Mouse (Mus musculus) lung, postnatal 10 days (tissue): Measurements from ENCODE around the gene Tollip.
"Not testable (repeated sequence)": the region's sequence is repeated elsewhere in the genome, so short reads cannot be mapped to it uniquely, and the experiment has no call there.

ENCODE experiments used
- DNase-seq: peaks from one replicate; pipeline ENCODE4 v3.0.0; 2021

Tollip gene

GRCm38 (mm10) chr7:141928642-141929041 is 10.3 kb upstream of the Tollip start:
- no peak for DNase-seq

DNA sequence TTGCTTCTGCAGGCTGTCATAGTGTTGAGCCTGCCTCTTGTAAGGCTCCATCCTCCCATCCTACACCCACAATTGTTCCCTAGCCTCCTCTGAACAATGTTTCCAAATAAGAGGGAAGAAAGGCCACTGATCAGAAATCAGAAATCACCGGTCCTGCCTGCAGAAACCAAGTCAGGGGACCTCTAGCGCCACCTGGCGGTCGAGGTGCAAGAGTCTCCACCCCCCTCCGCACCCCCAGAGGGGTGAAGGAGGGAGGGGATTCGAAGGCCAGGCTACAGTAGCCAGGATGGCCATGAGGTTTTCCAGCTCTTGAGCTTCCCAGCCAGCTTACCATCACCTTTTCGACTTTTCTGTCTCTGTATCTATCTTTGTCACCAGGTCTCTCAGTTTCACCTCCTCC is 6.6 kb upstream of the Tollip start:
- DNase-seq, result peak; percentile 78

GRCm38 (mm10) chr7:141924121-141924520 is 5.8 kb upstream of the Tollip start:
- DNase-seq, result not testable (repeated sequence)

- no peak for DNase-seq
These were observed 7.0 kb downstream of the Tollip start for GRCm38 (mm10) chr7:141911305-141911704.

DNA sequence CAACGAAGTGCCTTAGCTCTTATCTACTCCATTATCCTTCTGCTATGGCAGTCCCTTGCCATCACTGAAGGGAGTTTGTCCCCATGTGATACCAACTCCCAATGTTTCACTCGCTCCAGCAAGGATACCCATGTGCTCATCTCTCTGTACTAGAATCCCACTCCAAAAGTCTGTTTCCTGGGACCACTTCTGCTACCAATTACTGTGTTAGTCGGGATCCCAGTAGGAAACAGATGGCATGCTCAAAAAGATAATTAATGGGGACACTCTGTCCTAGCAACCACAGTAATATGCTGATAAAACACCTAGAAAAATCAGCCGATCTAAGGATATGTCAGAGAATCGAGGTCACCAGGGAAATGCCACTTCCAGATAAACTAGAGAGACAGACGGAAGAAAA is 9.7 kb downstream of the Tollip start:
- DNase-seq, result no peak

DNA sequence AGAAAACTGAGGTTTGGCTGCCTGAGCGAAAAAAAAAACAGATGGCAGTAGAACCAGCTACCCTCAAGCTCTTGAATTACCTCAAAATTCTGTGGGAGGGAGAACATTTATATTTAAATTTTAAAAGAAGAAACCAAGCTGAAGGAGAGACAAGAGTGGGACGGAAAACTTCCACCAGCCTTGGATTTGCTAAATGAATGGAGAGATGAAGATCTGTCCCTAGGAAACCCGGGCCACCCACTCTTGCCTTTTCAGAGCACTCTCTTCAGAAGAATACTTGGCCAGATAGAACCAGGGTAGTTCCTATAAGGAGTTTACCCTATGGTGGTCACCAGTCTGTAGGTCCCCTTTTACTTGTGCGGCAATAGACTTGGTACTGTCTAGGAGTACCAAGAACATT is 15.5 kb downstream of the Tollip start:
- peak; percentile 6 for DNase-seq

- DNase-seq, result peak; percentile 100
These were observed 16.0 kb downstream of the Tollip start for GRCm38 (mm10) chr7:141902269-141902729.

DNA sequence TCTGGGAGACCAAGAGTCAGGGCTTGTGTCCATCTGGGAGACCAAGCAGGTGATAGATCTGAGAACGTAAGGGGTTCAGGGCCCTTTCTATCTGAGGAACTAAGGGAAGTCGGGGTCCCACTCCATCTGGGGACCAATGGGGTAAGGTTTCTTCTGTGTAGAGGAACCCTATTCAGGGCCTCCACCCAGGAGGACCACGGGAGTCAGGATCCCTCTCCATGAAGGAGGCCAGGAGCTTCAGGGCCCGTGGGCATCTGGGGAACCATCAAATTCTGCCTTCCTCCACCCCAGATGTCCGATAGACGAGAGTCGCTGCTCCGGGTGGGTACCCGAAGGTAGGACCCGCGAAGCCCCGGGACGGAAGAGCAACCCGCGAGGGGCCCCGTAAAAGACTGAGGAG is 16.5 kb downstream of the Tollip start:
- no peak for DNase-seq

GRCm38 (mm10) chr7:141892151-141892550 is 26.2 kb downstream of the Tollip start:
- no peak for DNase-seq

GRCm38 (mm10) chr7:141878813-141879212 is 39.5 kb downstream of the Tollip start:
- no peak for DNase-seq

- DNase-seq, result no peak
These were observed 43.4 kb downstream of the Tollip start for GRCm38 (mm10) chr7:141874891-141875290.

GRCm38 (mm10) chr7:141870553-141870952 is 47.8 kb downstream of the Tollip start:
- no peak for DNase-seq

DNA sequence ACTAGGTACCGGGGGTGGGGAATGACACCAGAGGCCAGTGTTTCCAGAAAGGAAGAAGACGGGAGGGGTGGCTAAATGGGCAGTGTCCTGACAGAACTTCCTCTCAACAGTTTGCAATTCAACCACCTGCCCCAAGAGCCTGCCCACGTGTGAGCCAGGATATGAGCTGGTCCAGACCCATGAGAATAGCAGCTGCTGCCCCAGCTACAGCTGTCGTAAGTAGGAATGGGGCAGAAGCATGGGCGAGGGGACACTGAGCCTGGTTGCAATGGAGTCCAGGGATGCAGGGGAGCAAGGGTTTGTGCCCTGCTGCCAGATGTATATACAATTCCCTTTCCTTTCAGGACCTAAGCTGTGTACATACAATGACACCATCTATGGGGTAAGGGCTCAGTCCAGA is 48.7 kb downstream of the Tollip start:
- no peak for DNase-seq

DNA sequence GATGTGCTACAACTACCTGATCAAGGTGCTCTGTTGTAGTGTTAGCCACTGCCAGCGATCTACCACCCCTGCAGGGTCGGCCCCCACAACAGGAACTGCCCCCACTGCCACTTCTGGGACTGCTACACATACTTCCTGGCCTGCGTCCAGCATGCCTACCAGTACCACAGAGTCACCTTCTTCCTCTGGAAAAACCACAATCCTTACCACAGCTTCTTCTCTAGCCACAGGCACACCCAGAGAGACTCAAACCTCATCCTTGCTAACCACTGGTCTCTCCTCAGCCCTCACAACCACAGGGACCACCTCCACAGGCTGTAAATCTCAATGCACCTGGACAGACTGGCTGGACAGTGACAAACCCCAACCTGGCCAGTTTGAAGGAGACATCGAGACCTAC is 57.3 kb downstream of the Tollip start:
- DNase-seq, result no peak

- no peak for DNase-seq
These were observed 78.0 kb downstream of the Tollip start for GRCm38 (mm10) chr7:141840354-141840753.

- peak; percentile 57 for DNase-seq
These were observed 79.5 kb downstream of the Tollip start, which contains the start of gene Muc5b for GRCm38 (mm10) chr7:141838779-141839178. Gene Muc5b (plus strand): TSS chr7:141839070.

DNA sequence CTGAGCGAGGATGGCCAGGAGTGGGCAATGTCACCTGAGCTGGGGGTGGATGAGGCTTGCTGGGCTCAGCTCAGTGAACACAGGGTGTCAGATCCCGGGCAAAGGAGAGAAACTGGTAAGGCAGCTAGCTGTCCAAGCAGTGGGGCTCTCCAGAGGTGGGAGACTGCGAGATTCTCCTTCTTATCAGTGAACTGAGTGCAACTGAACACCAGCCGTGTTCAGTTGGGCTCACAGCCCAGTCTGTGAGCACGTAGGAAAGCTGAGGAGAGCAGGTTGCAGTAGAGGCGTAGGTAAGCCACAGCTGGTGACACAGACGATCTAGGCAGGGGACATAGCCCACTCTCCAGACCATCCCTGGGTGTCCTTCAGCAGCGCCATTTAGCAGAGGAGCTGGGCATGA is 81.9 kb downstream of the Tollip start:
- DNase-seq, result no peak

DNA sequence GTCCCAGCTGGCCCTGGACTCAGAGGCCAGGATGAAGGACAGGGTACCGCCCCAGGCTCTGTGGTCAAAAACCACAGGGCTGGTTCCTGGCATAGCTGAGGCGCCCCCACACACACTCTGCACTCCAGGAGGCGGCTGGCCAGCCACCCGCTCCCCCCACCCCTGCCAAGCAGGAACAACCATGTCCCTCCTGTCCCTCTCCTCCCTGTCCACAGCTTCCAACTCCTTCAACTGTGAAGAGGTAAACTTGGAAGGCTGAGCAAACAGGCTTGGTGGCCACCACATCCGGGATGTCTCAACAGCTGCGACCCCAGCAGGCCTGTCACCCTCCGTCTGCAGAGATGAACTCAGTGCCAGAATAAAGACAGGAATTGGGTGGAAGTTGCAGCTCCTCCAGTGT is 82.4 kb downstream of the Tollip start:
- no peak for DNase-seq
